Mouse (Mus musculus) ES-Bruce4 (cell line): ENCODE results near the gene Ammecr1. TPM values are rescaled to one million over a fixed set of nuclear protein-coding genes. Genes with fewer than 3 reads are reported as not detected.

Source experiments
- H3K27ac ChIP-seq: 2 replicates; pipeline ENCODE4 v1.5.1; 2012; ENCODE audit warnings: low read length, inconsistent platforms; ENCODE audit not compliant: insufficient read depth
- H3K27me3 ChIP-seq: 2 replicates; pipeline ENCODE4 v1.6.1; 2012; ENCODE audit warnings: mild to moderate bottlenecking, low read length, inconsistent platforms; ENCODE audit not compliant: control insufficient read depth, poor library complexity, insufficient read depth, severe bottlenecking
- H3K36me3 ChIP-seq: 2 replicates; pipeline ENCODE4 v1.6.1; 2012; ENCODE audit warnings: inconsistent platforms, mild to moderate bottlenecking, low read length, moderate library complexity; ENCODE audit not compliant: control insufficient read depth, poor library complexity, insufficient read depth, severe bottlenecking
- H3K4me1 ChIP-seq: one replicate; pipeline ENCODE4 v1.8.1; 2011; ENCODE audit warnings: low read length; ENCODE audit not compliant: control insufficient read depth, insufficient read depth
- H3K4me3 ChIP-seq: 2 replicates; pipeline ENCODE4 v1.5.1; 2011; ENCODE audit warnings: low read depth, mild to moderate bottlenecking, low read length
- H3K9ac ChIP-seq: 2 replicates; pipeline ENCODE4 v1.6.1; 2012; ENCODE audit warnings: low read depth, mild to moderate bottlenecking, inconsistent platforms; ENCODE audit not compliant: poor library complexity, severe bottlenecking
- H3K9me3 ChIP-seq: replicated peaks from 2 replicates; pipeline ENCODE4 v1.6.1; 2012; ENCODE audit warnings: mild to moderate bottlenecking, low read length, inconsistent platforms; ENCODE audit not compliant: control insufficient read depth, poor library complexity, insufficient read depth, severe bottlenecking
- CTCF ChIP-seq: IDR thresholded peaks from one replicate; pipeline ENCODE4 v1.8.1; 2011; ENCODE audit warnings: low read depth, low read length
- EP300 ChIP-seq: IDR thresholded peaks from 2 replicates; pipeline ENCODE4 v1.6.1; 2011; ENCODE audit warnings: low read depth, low read length; ENCODE audit not compliant: insufficient read depth
- POLR2A ChIP-seq: IDR thresholded peaks from one replicate; pipeline ENCODE4 v1.8.1; 2011; ENCODE audit warnings: low read length; ENCODE audit not compliant: insufficient read depth
- polyA plus RNA-seq: library from polyadenylated mRNA; stranded (reverse); fragments of >200 nt; gene quantifications from 2 replicates; pipeline ENCODE4 v1.2.4, GENCODE M21; 2011; ENCODE audit warnings: low read depth; ENCODE audit not compliant: missing spikeins, insufficient read depth, insufficient read length

Gene Ammecr1
- polyA plus RNA-seq, 1 experiment = 16.4 TPM

DNA sequence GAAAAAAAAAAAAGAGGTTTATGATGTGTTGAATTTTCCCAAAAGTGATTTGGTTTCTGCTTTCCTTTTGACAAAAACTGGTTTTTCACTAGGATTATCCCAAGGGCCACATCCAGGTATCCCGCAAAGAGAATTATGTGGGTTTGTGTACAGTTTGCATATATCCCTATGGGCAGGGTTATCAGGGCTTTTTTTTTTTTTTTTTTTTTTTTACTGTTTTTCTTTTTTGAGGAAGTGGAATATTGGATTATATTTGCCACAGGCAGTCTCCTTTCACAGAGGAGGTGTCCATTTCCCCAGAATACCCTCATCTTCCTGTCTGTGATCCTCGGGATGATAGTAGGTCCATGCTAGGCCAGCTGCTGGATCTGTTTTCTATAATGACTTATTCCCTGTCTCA lies 137.3 kb downstream of the Ammecr1 start:
- Histone ChIP-seq H3K4me1 (no peaks in the 10 kb centered on the region), H3K27ac (no peak overlapping the region), H3K4me3 (no peak overlapping the region), H3K27me3 (no peaks in the 10 kb centered on the region), H3K9me3 (no peaks in the 10 kb centered on the region), H3K9ac (no peak overlapping the region), H3K36me3 (no peaks in the 10 kb centered on the region)
- TF ChIP-seq EP300 = no peak
- no peak for TF ChIP-seq CTCF
- TF ChIP-seq POLR2A = no peak

DNA sequence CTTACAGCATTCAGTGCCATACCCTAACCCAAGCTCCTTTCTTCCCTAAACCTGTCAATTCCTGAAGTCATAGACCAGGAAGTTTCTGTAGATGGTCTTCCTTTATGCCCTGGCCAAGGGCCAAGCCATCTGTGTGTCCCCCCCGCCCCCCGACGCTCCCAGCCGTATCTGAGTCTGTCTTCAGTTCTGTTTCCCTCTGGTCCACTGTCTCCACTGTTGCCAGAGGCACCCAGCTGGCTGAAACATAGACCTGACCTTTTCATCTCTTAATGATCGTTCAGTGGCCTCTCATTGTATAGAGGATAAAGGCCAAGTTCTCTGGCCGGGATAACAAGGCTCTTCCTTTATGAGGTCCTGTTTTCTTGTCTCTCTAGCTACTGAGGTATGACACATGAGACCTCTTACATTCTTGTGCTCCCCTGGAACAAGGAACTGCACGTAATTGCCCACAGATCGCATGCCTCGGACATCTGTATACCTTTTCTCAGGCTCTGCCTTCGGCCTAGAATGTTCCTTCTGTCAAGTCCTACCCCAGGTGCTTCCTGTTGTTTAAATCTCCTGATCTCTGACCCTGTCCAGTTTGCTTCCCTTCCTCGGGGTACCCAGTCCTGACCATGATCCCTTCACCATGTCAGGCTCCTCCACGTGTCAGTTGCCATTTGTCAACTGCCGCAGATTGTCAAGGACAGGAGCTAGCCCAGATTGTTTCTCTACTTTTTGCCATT lies 138.2 kb downstream of the Ammecr1 start:
- TF ChIP-seq EP300 = no peak
- no peak for TF ChIP-seq CTCF
- no peak for TF ChIP-seq POLR2A
- Histone ChIP-seq H3K4me3 (no peak overlapping the region), H3K9me3 (no peaks in the 10 kb centered on the region), H3K36me3 (no peaks in the 10 kb centered on the region), H3K9ac (no peak overlapping the region), H3K27ac (no peak overlapping the region), H3K27me3 (no peaks in the 10 kb centered on the region), H3K4me1 (no peaks in the 10 kb centered on the region)

DNA sequence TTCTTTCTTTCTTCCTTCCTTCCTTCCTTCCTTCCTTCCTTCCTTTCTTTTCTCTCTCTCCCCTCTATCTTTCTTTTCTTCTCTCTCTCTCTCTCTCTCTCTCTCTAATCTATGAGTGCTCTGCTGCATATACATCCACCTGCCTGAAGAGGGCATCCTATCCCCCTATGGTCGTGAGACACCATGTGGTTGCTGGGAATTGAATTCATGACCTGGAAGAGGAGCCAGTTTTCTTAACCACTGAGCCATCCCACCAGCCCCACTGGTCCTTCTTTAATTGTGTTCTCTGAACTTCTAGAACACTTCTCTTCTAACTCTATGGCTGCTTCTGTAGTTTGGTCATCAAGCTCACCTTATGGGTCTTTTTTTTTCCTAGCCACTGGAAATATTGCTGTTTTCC lies 138.9 kb downstream of the Ammecr1 start:
- no peaks in the 10 kb centered on the region for H3K4me1 ChIP-seq
- no peak overlapping the region for H3K27ac ChIP-seq
- H3K9ac ChIP-seq = no peak overlapping the region
- TF ChIP-seq POLR2A (no peak), EP300 (no peak), CTCF (no peak)
- no peak overlapping the region for H3K4me3 ChIP-seq
- no peaks in the 10 kb centered on the region for H3K9me3 ChIP-seq
- H3K36me3 ChIP-seq = no peaks in the 10 kb centered on the region
- H3K27me3 ChIP-seq = no peaks in the 10 kb centered on the region

DNA sequence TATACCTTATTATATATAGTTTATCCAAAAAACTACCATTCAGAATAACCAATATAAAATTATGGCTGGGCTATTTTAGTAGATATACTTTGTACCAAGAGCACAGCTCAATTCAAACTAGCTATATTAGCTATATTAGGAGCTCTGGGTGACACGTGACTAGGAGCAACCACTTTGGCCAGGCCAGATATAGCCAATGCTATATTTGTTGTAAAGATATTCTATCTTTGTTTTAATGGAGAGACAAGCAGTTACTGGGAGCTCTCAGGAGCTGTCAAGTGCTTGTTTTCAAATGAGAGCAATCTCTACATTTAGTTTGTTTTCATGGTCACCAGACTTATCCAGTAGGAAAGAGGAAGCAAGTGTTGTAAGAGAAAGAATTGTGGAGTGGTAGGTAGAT lies 141.2 kb downstream of the Ammecr1 start:
- no peaks in the 10 kb centered on the region for H3K9me3 ChIP-seq
- no peaks in the 10 kb centered on the region for H3K27me3 ChIP-seq
- no peak for TF ChIP-seq POLR2A
- no peak for TF ChIP-seq EP300
- no peak for TF ChIP-seq CTCF
- no peaks in the 10 kb centered on the region for H3K4me1 ChIP-seq
- H3K36me3 ChIP-seq = no peaks in the 10 kb centered on the region
- H3K9ac ChIP-seq = no peak overlapping the region
- H3K27ac ChIP-seq = no peak overlapping the region
- H3K4me3 ChIP-seq = no peak overlapping the region

DNA sequence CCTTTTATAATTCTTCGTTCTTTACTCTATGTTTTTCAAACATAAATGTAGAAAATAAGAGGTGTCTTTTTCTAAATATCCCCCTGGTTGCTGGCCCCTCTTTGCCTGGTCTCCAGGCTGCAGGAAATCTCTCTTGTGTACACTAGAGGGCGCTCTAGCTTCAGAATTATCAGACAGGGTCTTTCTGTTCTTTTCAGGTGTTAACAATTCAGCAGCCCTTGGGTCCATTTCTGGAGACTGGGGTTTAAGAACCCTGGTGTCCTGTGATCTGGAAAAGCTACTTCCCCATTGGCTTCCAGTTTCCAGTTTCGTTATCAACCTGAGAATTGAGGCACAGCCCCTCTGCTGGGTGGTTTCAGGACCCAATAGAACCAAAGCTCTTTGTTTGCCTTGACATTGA lies 144.7 kb downstream of the Ammecr1 start:
- no peaks in the 10 kb centered on the region for H3K9me3 ChIP-seq
- H3K27me3 ChIP-seq = no peaks in the 10 kb centered on the region
- H3K4me1 ChIP-seq = no peaks in the 10 kb centered on the region
- no peak overlapping the region for H3K9ac ChIP-seq
- no peak overlapping the region for H3K27ac ChIP-seq
- no peaks in the 10 kb centered on the region for H3K36me3 ChIP-seq
- H3K4me3 ChIP-seq = no peak overlapping the region
- TF ChIP-seq CTCF (peak; percentile 23), EP300 (no peak)

DNA sequence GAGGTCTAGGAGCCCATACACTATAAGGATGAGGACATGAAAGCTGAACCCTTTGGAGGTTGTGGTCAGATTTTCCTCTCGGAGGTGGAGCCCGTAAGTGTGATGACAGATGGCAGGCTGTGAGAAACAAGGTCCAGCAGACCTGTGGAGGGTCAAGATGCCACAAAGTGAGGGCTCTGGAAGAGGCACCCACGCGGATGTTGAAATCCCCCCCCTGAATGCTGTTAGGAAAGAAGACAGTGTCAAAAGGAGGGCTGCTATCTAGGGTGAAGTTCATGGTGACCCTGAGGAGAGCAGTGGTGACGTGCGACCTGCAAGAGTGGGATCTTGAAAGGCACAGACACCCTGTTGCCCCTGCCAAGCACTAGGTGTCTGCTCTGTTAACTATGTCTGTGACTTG lies 145.3 kb downstream of the Ammecr1 start:
- Histone ChIP-seq H3K4me1 (no peaks in the 10 kb centered on the region), H3K27me3 (no peaks in the 10 kb centered on the region), H3K9me3 (no peaks in the 10 kb centered on the region), H3K36me3 (no peaks in the 10 kb centered on the region), H3K4me3 (no peak overlapping the region), H3K9ac (no peak overlapping the region), H3K27ac (no peak overlapping the region)
- TF ChIP-seq POLR2A = no peak
- no peak for TF ChIP-seq EP300
- no peak for TF ChIP-seq CTCF
